Mouse (Mus musculus): Measurements from ENCODE around the gene Osbpl11. TPM values are rescaled to one million over a fixed set of nuclear protein-coding genes. Genes with fewer than 3 reads are reported as not detected.
"Not testable (repeated sequence)": the region's sequence is repeated elsewhere in the genome, so short reads cannot be mapped to it uniquely, and the experiment has no call there.

Osbpl11 gene
- total and polyA plus RNA-seq, 2 experiments from 2014 or later: 10.8 to 25.0 TPM

DNA sequence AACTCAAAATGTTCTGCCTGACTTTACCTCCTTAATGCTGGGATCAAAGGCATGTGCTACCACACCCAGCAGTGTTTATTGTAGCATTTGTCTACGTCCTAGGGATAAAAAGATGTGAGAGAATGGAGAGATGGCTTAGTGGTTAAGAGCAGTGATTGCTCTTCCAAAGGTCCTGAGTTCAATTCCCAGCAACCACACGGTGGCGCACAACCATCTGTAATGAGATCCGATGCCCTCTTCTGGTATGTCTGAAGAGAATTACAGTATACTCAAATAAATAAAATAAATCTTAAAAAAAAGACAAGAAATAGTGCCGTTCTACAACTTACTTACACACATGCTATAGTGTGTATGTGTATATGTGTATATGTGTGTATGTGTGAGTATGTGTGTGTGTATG lies 17.3 kb upstream of the Osbpl11 start:
- Histone ChIP-seq H3K4me1 (ENCODE audit: insufficient read depth, low read length) (no peaks in the 10 kb centered on the region), H3K27me3 (ENCODE audit: insufficient read depth, low read length) (no peaks in the 10 kb centered on the region), H3K4me3 (ENCODE audit: low read length) (no peak overlapping the region), H3K4me2 (ENCODE audit: low read depth, low read length) (no peak overlapping the region), H3K27ac (no peak overlapping the region), H3K9me3 (ENCODE audit: low read length) (no peaks in the 10 kb centered on the region), H3K9ac (replicated peaks; ENCODE audit: low read length) (no peak overlapping the region), H3K36me3 (ENCODE audit: insufficient read depth, low read length) (no peaks in the 10 kb centered on the region)
- TF ChIP-seq CTCF (IDR thresholded peaks at IDR 0.05; ENCODE audit: low read depth): peak; percentile 58
- ATAC-seq: no peak
- DNase-seq (ENCODE audit: low spot score): no peak
- 45% methylated on average over 5 of the region's 5 CpGs for WGBS

DNA sequence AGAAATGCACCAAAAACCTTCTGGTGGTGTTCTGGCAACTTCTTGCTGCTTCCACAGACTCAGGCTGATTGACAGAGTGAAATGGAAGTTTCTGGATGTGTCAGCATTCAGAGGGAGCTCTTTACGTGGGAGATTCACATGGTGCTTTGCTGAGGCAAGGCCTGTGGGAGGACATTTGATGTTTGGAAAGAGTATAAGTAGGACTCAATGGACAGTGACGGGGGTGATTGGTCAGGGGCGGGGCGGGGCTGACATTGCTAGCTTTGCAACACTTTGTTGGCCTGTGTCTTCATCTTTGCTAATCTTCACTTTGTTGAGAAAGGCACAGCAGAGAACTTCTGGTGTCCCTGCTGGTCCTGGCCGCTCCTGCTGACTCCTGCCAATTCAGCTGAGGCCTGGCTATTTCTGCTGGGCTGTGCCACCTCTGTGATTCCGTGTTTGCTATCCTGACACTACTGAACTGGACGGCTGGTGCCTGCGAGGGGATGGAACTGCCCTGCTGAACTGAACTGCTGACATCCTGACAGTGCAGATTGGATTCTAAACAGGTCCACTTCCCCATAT lies 15.3 kb upstream of the Osbpl11 start:
- ATAC-seq: no peak
- Histone ChIP-seq H3K9me3 (ENCODE audit: low read length) (no peaks in the 10 kb centered on the region), H3K9ac (replicated peaks; ENCODE audit: low read length) (no peak overlapping the region), H3K27ac (no peak overlapping the region), H3K4me3 (ENCODE audit: low read length) (no peak overlapping the region), H3K36me3 (ENCODE audit: insufficient read depth, low read length) (no peaks in the 10 kb centered on the region), H3K27me3 (ENCODE audit: insufficient read depth, low read length) (no peaks in the 10 kb centered on the region), H3K4me1 (ENCODE audit: insufficient read depth, low read length) (no peaks in the 10 kb centered on the region), H3K4me2 (ENCODE audit: low read depth, low read length) (no peak overlapping the region)
- TF ChIP-seq CTCF (IDR thresholded peaks at IDR 0.05; ENCODE audit: low read depth): no peak
- WGBS: 70% methylated on average over 8 of the region's 8 CpGs
- no peak for DNase-seq (ENCODE audit: low spot score)

DNA sequence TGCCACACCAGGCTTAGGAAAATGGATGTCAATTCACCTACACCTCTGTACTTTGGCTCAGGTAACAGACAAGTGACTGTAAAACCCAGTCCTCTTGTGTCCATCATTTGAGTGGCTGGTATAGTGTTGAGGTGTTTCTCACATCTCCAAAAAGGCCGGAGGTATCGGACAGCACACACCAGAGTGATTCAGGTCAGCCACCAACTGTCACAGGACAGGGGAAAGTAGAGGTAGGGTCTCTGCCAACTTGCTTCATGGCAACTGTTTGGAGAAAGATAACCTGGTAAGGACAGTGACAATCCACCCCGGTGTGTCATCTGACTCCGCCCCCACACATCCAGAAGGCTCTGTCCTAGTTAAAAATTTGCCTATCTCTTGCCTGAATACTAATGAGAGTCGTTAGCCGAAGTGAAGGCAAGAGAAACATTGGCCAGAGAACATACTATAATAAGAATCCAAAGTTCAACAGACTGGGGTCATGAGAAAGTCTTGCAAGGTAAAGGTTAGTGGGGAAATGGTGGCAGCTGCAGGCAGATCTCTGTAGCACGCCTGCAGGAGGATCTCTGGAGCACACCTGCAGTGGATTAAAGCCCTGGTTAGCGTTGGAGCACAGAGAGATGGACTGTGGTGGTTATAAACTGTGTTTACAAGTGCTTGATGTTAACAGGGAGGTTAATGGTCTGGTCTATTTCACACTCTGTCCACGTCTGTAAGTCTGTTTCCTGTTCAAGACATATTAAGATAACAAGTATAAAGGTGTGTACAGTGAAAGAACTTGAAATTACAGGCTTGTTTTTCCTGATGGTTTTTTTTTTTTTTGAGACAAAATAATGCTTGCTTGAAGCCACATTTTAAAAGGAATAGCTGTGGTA lies 13.9 kb upstream of the Osbpl11 start:
- Histone ChIP-seq H3K27ac (no peak overlapping the region), H3K4me3 (ENCODE audit: low read length) (no peak overlapping the region), H3K9me3 (ENCODE audit: low read length) (no peaks in the 10 kb centered on the region), H3K27me3 (ENCODE audit: insufficient read depth, low read length) (no peaks in the 10 kb centered on the region), H3K9ac (replicated peaks; ENCODE audit: low read length) (no peak overlapping the region), H3K4me2 (ENCODE audit: low read depth, low read length) (no peak overlapping the region), H3K36me3 (ENCODE audit: insufficient read depth, low read length) (no peaks in the 10 kb centered on the region), H3K4me1 (ENCODE audit: insufficient read depth, low read length) (no peaks in the 10 kb centered on the region)
- no peak for ATAC-seq
- no peak for TF ChIP-seq CTCF (IDR thresholded peaks at IDR 0.05; ENCODE audit: low read depth)
- no peak for DNase-seq (ENCODE audit: low spot score)
- WGBS: 81% methylated on average over 9 of the region's 9 CpGs

DNA sequence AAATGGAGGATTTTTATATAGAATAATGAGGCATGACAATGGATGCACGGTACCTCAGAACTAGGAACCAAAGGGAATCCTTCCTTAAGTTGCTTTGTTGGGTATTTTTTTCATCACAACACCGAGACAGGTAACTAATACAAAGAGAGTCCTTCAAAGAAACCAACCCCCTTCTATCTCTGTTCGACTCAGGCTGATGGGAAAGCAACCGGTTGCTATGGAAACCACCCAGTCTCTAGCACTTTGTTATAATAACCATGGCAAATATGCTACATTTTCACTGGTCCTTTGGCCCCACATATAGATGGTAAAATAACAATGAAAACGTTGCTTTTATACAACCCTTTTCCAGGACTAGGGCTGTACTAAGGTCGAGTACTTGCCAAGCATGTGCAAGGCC lies 13.1 kb upstream of the Osbpl11 start:
- no peaks in the 10 kb centered on the region for H3K27me3 ChIP-seq (ENCODE audit: insufficient read depth, low read length)
- H3K9ac ChIP-seq (replicated peaks; ENCODE audit: low read length): no peak overlapping the region
- WGBS: 61% methylated on average over 6 of the region's 6 CpGs
- no peak overlapping the region for H3K4me3 ChIP-seq (ENCODE audit: low read length)
- DNase-seq (ENCODE audit: low spot score): peak; percentile 40
- no peak for TF ChIP-seq CTCF (IDR thresholded peaks at IDR 0.05; ENCODE audit: low read depth)
- H3K4me2 ChIP-seq (ENCODE audit: low read depth, low read length): no peak overlapping the region
- H3K27ac ChIP-seq: no peak overlapping the region
- H3K9me3 ChIP-seq (ENCODE audit: low read length): no peaks in the 10 kb centered on the region
- no peak for ATAC-seq
- no peaks in the 10 kb centered on the region for H3K4me1 ChIP-seq (ENCODE audit: insufficient read depth, low read length)
- no peaks in the 10 kb centered on the region for H3K36me3 ChIP-seq (ENCODE audit: insufficient read depth, low read length)

DNA sequence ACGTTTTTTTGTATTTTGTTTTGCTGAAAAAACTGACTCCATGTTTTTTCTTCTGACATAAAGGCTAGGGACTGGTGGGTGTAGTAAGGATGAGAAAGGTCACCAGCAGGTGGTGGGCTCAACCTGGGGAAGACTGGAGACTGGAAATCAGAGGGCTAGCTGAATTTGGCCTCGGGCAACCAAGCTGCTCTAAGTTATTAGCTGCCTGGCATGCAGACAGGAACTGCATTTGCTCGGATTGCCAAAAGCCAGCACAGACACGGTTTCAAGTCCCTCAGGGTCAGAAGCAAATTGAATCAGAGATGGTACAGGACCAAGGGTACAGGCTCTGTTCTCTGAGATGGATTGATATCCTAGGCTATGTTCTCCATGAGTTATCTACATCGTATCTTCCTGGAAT lies 11.7 kb upstream of the Osbpl11 start:
- H3K36me3 ChIP-seq (ENCODE audit: insufficient read depth, low read length): no peaks in the 10 kb centered on the region
- no peaks in the 10 kb centered on the region for H3K27me3 ChIP-seq (ENCODE audit: insufficient read depth, low read length)
- no peak overlapping the region for H3K4me2 ChIP-seq (ENCODE audit: low read depth, low read length)
- H3K4me1 ChIP-seq (ENCODE audit: insufficient read depth, low read length): peaks cover under 1% of the 10 kb centered on the region; the same call in 1 of the 2 replicates
- H3K9ac ChIP-seq (replicated peaks; ENCODE audit: low read length): no peak overlapping the region
- TF ChIP-seq CTCF (IDR thresholded peaks at IDR 0.05; ENCODE audit: low read depth): no peak
- peak; percentile 23 for DNase-seq (ENCODE audit: low spot score)
- no peak overlapping the region for H3K27ac ChIP-seq
- H3K9me3 ChIP-seq (ENCODE audit: low read length): no peaks in the 10 kb centered on the region
- 59% methylated on average over 5 of the region's 5 CpGs for WGBS
- no peak overlapping the region for H3K4me3 ChIP-seq (ENCODE audit: low read length)
- ATAC-seq: no peak

DNA sequence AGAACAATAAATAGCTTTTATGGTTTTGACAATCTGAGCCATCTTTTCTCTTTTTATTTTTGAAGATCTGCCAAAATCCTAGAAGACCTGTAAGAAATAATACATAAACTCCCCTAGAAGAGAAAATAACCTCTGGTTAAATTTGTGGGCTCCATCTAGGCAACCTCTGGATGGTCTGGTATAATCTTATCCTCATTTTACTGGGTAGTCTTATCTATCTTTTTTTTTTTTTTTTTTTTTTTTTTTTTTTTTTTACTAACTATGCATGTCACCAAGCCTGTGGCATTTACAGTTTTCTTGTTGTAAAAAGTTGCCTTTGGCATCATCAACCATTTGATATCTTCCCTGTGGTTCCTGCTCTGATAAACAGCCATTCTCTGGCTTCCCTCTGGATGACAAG lies 10.2 kb upstream of the Osbpl11 start:
- DNase-seq (ENCODE audit: low spot score): no peak
- Histone ChIP-seq H3K4me3 (ENCODE audit: low read length) (no peak overlapping the region), H3K9me3 (ENCODE audit: low read length) (no peaks in the 10 kb centered on the region), H3K36me3 (ENCODE audit: insufficient read depth, low read length) (no peaks in the 10 kb centered on the region), H3K9ac (replicated peaks; ENCODE audit: low read length) (no peak overlapping the region), H3K27me3 (ENCODE audit: insufficient read depth, low read length) (no peaks in the 10 kb centered on the region), H3K27ac (no peak overlapping the region), H3K4me1 (ENCODE audit: insufficient read depth, low read length) (peaks cover 4% of the 10 kb centered on the region; the same call in 1 of the 2 replicates), H3K4me2 (ENCODE audit: low read depth, low read length) (no peak overlapping the region)
- ATAC-seq: no peak
- TF ChIP-seq CTCF (IDR thresholded peaks at IDR 0.05; ENCODE audit: low read depth): no peak

DNA sequence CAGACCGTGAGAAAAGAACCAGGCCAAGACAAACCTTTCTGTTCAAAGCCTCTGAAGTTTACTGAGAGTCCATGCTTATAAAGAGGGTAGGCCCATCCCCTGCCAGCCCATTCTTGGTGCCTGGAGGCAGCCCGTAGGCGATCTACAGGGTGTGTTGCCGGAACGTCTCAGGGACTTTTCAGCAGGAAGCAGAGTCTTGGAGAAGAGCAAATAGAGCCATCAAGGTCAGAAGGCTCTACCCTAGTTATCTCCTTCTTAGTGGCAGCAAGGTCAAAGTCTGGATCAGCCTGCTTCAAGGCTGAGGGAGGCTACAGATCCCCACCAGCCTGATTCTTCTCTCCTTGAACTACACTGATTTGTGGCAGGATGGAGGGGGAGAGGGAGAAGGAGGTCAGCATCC lies 8.0 kb upstream of the Osbpl11 start:
- H3K9ac ChIP-seq (replicated peaks; ENCODE audit: low read length); H3K4me1 ChIP-seq (ENCODE audit: insufficient read depth, low read length); H3K4me2 ChIP-seq (ENCODE audit: low read depth, low read length); H3K9me3 ChIP-seq (ENCODE audit: low read length); H3K27me3 ChIP-seq (ENCODE audit: insufficient read depth, low read length); ATAC-seq; H3K4me3 ChIP-seq (ENCODE audit: low read length); DNase-seq (ENCODE audit: low spot score); H3K36me3 ChIP-seq (ENCODE audit: insufficient read depth, low read length); H3K27ac ChIP-seq: not testable (repeated sequence)
- WGBS: 78% methylated on average over 5 of the region's 5 CpGs
